Mouse (Mus musculus): ENCODE data around the gene Knstrn. TPM values are rescaled to one million over a fixed set of nuclear protein-coding genes. Genes with fewer than 3 reads are reported as not detected.

Knstrn gene
- total RNA-seq, 2 experiments from 2014 or later: 5.8 to 6.6 TPM

GRCm38 (mm10) chr2:118790551-118791525, 23.0 kb upstream of the Knstrn start:
- DNase-seq: peak; percentile 83 to 89

GRCm38 (mm10) chr2:118791591-118792258, 22.1 kb upstream of the Knstrn start:
- no peak for DNase-seq

GRCm38 (mm10) chr2:118792259-118792613, 21.6 kb upstream of the Knstrn start:
- DNase-seq: no peak

- DNase-seq: no peak
These were observed 20.2 kb upstream of the Knstrn start for GRCm38 (mm10) chr2:118793636-118794035.

GRCm38 (mm10) chr2:118802542-118803118, 11.2 kb upstream of the Knstrn start:
- no peak for DNase-seq

GRCm38 (mm10) chr2:118804474-118804873, 9.3 kb upstream of the Knstrn start:
- DNase-seq: no peak

GRCm38 (mm10) chr2:118805137-118805536, 8.7 kb upstream of the Knstrn start:
- DNase-seq: no peak

GRCm38 (mm10) chr2:118805756-118806155, 8.0 kb upstream of the Knstrn start:
- no peak for DNase-seq

GRCm38 (mm10) chr2:118806860-118807259, 6.9 kb upstream of the Knstrn start:
- peak; percentile 48 to 58 for DNase-seq

- no peak for DNase-seq
These were observed 2.9 kb upstream of the Knstrn start for GRCm38 (mm10) chr2:118810861-118811260.

- DNase-seq: no peak
These were observed 1.1 kb upstream of the Knstrn start for GRCm38 (mm10) chr2:118812724-118813123.

GRCm38 (mm10) chr2:118822800-118823199, 9.0 kb downstream of the Knstrn start:
- DNase-seq: no peak

- no peak for DNase-seq
These were observed 10.6 kb downstream of the Knstrn start for GRCm38 (mm10) chr2:118824396-118824795.

- no peak for DNase-seq
These were observed 15.3 kb downstream of the Knstrn start for GRCm38 (mm10) chr2:118829096-118829495.

- no peak for DNase-seq
These were observed 20.3 kb downstream of the Knstrn start for GRCm38 (mm10) chr2:118834061-118834460.

GRCm38 (mm10) chr2:118835115-118835514, 21.3 kb downstream of the Knstrn start:
- DNase-seq: no peak

- DNase-seq: no peak
These were observed 24.5 kb downstream of the Knstrn start for GRCm38 (mm10) chr2:118838330-118838729.

- no peak for DNase-seq
These were observed 27.4 kb downstream of the Knstrn start for GRCm38 (mm10) chr2:118841186-118841585.

GRCm38 (mm10) chr2:118841774-118842173, 28.0 kb downstream of the Knstrn start:
- DNase-seq: peak; percentile 78 to 86

GRCm38 (mm10) chr2:118844427-118844826, 30.6 kb downstream of the Knstrn start:
- no peak for DNase-seq

GRCm38 (mm10) chr2:118846246-118846645, 32.4 kb downstream of the Knstrn start:
- DNase-seq: peak in 1 of 2 experiments; percentile 15

GRCm38 (mm10) chr2:118851756-118852155, 38.0 kb downstream of the Knstrn start:
- DNase-seq: no peak

Measured in adrenal gland, postnatal 36 days (tissue).